Mouse (Mus musculus): ENCODE data around the gene Asprv1. TPM values are rescaled to one million over a fixed set of nuclear protein-coding genes. Genes with fewer than 3 reads are reported as not detected.

Asprv1 gene
- total and polyA plus RNA-seq, 3 experiments = 0.21 to 0.31 TPM; not detected in 1

- no peak overlapping the region for H3K27ac ChIP-seq
- no peak overlapping the region for H3K4me3 ChIP-seq
- 45% methylated on average over 18 of the region's 18 CpGs for WGBS
- no peaks in the 10 kb centered on the region for H3K36me3 ChIP-seq (ENCODE audit: control insufficient read depth, insufficient read depth, low read length)
- H3K27me3 ChIP-seq (ENCODE audit: control insufficient read depth, insufficient read depth, low read length) = no peaks in the 10 kb centered on the region
- no peak overlapping the region for H3K9ac ChIP-seq (ENCODE audit: low read depth, low read length)
- TF ChIP-seq POLR2A (IDR thresholded peaks at IDR 0.05; ENCODE audit: insufficient read depth, low read depth, low read length) (no peak), CTCF (IDR thresholded peaks at IDR 0.05) (no peak), EP300 (IDR thresholded peaks at IDR 0.05; ENCODE audit: insufficient read depth, low read depth, low read length) (no peak)
- 0 out of 2 replicates have a peak, but pooled peaks cover 2% of the 10 kb centered on the region for H3K4me1 ChIP-seq (ENCODE audit: control insufficient read depth, insufficient read depth, low read length)
- intact Hi-C loops (cut with DNase I) = no loop called here
- peak in 1 of 2 experiments; percentile 27 for DNase-seq
- H3K79me2 ChIP-seq (replicated peaks; ENCODE audit: control insufficient read depth, insufficient read depth, low read length) = no peaks in the 10 kb centered on the region
These were observed 3.6 kb upstream of the Asprv1 start for GRCm38 (mm10) chr6:86624074-86625030.

GRCm38 (mm10) chr6:86630141-86630540 is 2.2 kb downstream of the Asprv1 start:
- Histone ChIP-seq H3K36me3 (ENCODE audit: control insufficient read depth, insufficient read depth, low read length) (no peaks in the 10 kb centered on the region), H3K27ac (no peak overlapping the region), H3K79me2 (replicated peaks; ENCODE audit: control insufficient read depth, insufficient read depth, low read length) (no peaks in the 10 kb centered on the region), H3K4me1 (ENCODE audit: control insufficient read depth, insufficient read depth, low read length) (no peaks in the 10 kb centered on the region), H3K9ac (ENCODE audit: low read depth, low read length) (no peak overlapping the region), H3K27me3 (ENCODE audit: control insufficient read depth, insufficient read depth, low read length) (no peaks in the 10 kb centered on the region), H3K4me3 (no peak overlapping the region)
- 75% methylated on average over 3 of the region's 3 CpGs for WGBS
- TF ChIP-seq CTCF (IDR thresholded peaks at IDR 0.05) (no peak), EP300 (IDR thresholded peaks at IDR 0.05; ENCODE audit: insufficient read depth, low read depth, low read length) (no peak), POLR2A (IDR thresholded peaks at IDR 0.05; ENCODE audit: insufficient read depth, low read depth, low read length) (no peak)
- no peak for DNase-seq
- intact Hi-C loops (cut with DNase I) = no loop called here

GRCm38 (mm10) chr6:86636495-86636894 is 8.5 kb downstream of the Asprv1 start:
- intact Hi-C loops (cut with DNase I) = no loop called here
- peak; percentile 41 to 74 for DNase-seq
- WGBS = 48% methylated on average over 2 of the region's 2 CpGs

DNA sequence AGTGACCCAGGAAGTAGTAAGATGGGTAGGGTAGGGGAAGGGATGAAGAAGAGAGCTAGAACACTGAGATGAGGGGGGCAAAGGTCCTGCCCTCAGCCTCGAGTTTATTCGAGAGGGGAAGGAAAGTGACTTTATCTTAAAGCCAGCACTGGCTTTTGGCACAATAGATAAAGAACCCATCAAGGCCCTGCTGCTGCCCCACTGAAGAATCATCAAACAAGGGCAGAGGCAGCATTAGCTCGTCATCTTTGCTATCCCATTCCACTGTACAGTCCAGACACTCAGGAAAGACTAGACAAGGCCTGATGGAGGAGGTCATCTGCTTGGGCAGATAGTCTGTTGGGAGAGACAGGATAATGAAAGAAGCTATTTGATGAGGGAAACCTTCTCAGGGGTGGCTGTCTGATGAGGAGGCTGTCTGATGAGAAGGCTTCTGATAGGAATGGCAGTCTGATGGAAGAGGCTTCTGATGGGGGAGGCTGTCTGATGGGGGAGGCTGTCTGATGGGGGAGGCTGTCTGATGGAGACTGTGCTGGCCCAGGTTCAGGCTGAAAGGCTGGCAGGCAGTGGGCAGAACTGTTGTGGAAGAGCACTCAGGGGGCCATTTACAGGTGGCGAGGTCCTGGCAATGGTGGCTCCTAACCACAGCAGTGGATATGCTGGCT is 9.3 kb downstream of the Asprv1 start:
- Histone ChIP-seq H3K4me3 (no peak overlapping the region), H3K36me3 (ENCODE audit: control insufficient read depth, insufficient read depth, low read length) (no peaks in the 10 kb centered on the region), H3K9ac (ENCODE audit: low read depth, low read length) (no peak overlapping the region), H3K79me2 (replicated peaks; ENCODE audit: control insufficient read depth, insufficient read depth, low read length) (no peaks in the 10 kb centered on the region), H3K4me1 (ENCODE audit: control insufficient read depth, insufficient read depth, low read length) (no peaks in the 10 kb centered on the region; the same call in 1 of the 2 replicates), H3K27me3 (ENCODE audit: control insufficient read depth, insufficient read depth, low read length) (no peaks in the 10 kb centered on the region), H3K27ac (no peak overlapping the region)
- TF ChIP-seq CTCF (IDR thresholded peaks at IDR 0.05) (no peak), EP300 (IDR thresholded peaks at IDR 0.05; ENCODE audit: insufficient read depth, low read depth, low read length) (no peak), POLR2A (IDR thresholded peaks at IDR 0.05; ENCODE audit: insufficient read depth, low read depth, low read length) (no peak)
- no peak for DNase-seq
- intact Hi-C loops (cut with DNase I) = no loop called here
- WGBS = 48% methylated on average over 4 of the region's 4 CpGs

More at GRCm38 (mm10) chr6:86636495-86636894, 8.5 kb downstream of the Asprv1 start:
- H3K27ac ChIP-seq = no peak overlapping the region
- H3K36me3 ChIP-seq (ENCODE audit: control insufficient read depth, insufficient read depth, low read length) = no peaks in the 10 kb centered on the region
- H3K27me3 ChIP-seq (ENCODE audit: control insufficient read depth, insufficient read depth, low read length) = no peaks in the 10 kb centered on the region
- H3K9ac ChIP-seq (ENCODE audit: low read depth, low read length) = no peak overlapping the region
- no peaks in the 10 kb centered on the region for H3K79me2 ChIP-seq (replicated peaks; ENCODE audit: control insufficient read depth, insufficient read depth, low read length)
- H3K4me3 ChIP-seq = no peak overlapping the region
- TF ChIP-seq POLR2A (IDR thresholded peaks at IDR 0.05; ENCODE audit: insufficient read depth, low read depth, low read length) = no peak
- 0 out of 2 replicates have a peak, but pooled peaks have one; percentile 36 for TF ChIP-seq EP300 (IDR thresholded peaks at IDR 0.05; ENCODE audit: insufficient read depth, low read depth, low read length)
- no peaks in the 10 kb centered on the region; the same call in 1 of the 2 replicates for H3K4me1 ChIP-seq (ENCODE audit: control insufficient read depth, insufficient read depth, low read length)

DNA sequence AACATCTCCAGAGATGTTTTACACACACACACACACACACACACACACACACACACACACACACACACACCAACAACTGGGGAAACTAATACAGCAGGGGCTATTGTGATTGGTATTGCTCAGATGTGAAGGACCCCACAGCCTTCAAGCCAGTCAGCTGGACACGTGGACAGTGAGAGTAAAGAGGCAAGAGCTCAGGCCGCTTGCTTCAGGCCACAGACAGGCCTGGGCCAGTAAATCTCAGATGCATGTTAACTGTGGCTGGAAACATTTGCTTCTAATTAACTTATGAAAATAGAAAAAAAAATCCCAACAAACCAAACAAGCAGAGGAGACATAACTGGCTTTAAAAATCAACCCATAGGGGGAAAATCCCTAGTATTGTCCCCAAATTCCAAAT is 9.9 kb downstream of the Asprv1 start:
- Histone ChIP-seq H3K27me3 (ENCODE audit: control insufficient read depth, insufficient read depth, low read length) (no peaks in the 10 kb centered on the region), H3K79me2 (replicated peaks; ENCODE audit: control insufficient read depth, insufficient read depth, low read length) (no peaks in the 10 kb centered on the region), H3K4me3 (no peak overlapping the region), H3K4me1 (ENCODE audit: control insufficient read depth, insufficient read depth, low read length) (no peaks in the 10 kb centered on the region; the same call in 1 of the 2 replicates), H3K27ac (no peak overlapping the region), H3K36me3 (ENCODE audit: control insufficient read depth, insufficient read depth, low read length) (no peaks in the 10 kb centered on the region), H3K9ac (ENCODE audit: low read depth, low read length) (no peak overlapping the region)
- DNase-seq = no peak
- 80% methylated on average over 2 of the region's 2 CpGs for WGBS
- intact Hi-C loops (cut with DNase I) = no loop called here
- TF ChIP-seq CTCF (IDR thresholded peaks at IDR 0.05) (no peak), POLR2A (IDR thresholded peaks at IDR 0.05; ENCODE audit: insufficient read depth, low read depth, low read length) (no peak), EP300 (IDR thresholded peaks at IDR 0.05; ENCODE audit: insufficient read depth, low read depth, low read length) (no peak)
